11 mouse cellular contexts compared by ENCODE assay signal in genomic region chr10:41827784-41828183, GRCm38 (mm10).
"Had no signal": no experiment of that assay in that cellular context is flagged by ENCODE, and none has a peak within 500 bp of the region (broad histone marks: within the 10 kb centered on the region; RNA-seq: fewer than 3 reads in every experiment).

No protein-coding gene starts in this region.

- H3K27ac ChIP-seq: kidney, postnatal 0 days; limb, embryonic 13.5 days; liver, embryonic 15.5 days; midbrain, embryonic 10.5 days; neural tube, embryonic 12.5 days had no signal

- H3K4me2 ChIP-seq: limb, embryonic 13.5 days; liver, embryonic 15.5 days; lung, embryonic 14.5 days; neural tube, embryonic 12.5 days had no signal

- H3K9me3 ChIP-seq: limb, embryonic 13.5 days; liver, embryonic 15.5 days; midbrain, embryonic 10.5 days; neural tube, embryonic 12.5 days had no signal

- H3K27me3 ChIP-seq: limb, embryonic 13.5 days; liver, embryonic 15.5 days; neural tube, embryonic 12.5 days had no signal

- H3K9ac ChIP-seq: limb, embryonic 13.5 days; liver, embryonic 15.5 days; lung, embryonic 14.5 days; neural tube, embryonic 12.5 days had no signal

- H3K4me1 ChIP-seq: midbrain, embryonic 10.5 days; neural tube, embryonic 12.5 days had no signal

- H3K4me3 ChIP-seq: limb, embryonic 13.5 days; liver, embryonic 15.5 days; midbrain, embryonic 10.5 days; neural tube, embryonic 12.5 days had no signal

- H3K36me3 ChIP-seq: limb, embryonic 13.5 days; liver, embryonic 15.5 days; midbrain, embryonic 10.5 days; neural tube, embryonic 12.5 days had no signal

- DNase-seq: kidney, adult 9 months; kidney, postnatal 36 days; left cerebral cortex, postnatal 4 days; lung, embryonic 14.5 days; midbrain, embryonic 14.5 days; thymus, postnatal 4 days had no signal
